Mouse (Mus musculus) activated CD4-positive, CD25-positive, alpha-beta regulatory T cell, adult 9 weeks (primary cell): ENCODE data around the gene Olfr584. TPM values are rescaled to one million over a fixed set of nuclear protein-coding genes. Genes with fewer than 3 reads are reported as not detected.

Experiments used
- polyA plus RNA-seq: library from polyadenylated mRNA; unstranded; fragments of 100-300 nt; shearing (Covaris generic); gene quantifications from one replicate; pipeline ENCODE4 v1.2.1, GENCODE M21; 2017

The Olfr584 gene
- polyA plus RNA-seq = not detected

GRCm38 (mm10) chr7:103081585-103081984 is at the start of gene Olfr584:
Olfr584 (plus strand) TSS chr7:103081885.

GRCm38 (mm10) chr7:103037724-103038123 is 44.0 kb upstream of the Olfr584 start, which contains the start of gene Olfr582:
Olfr582 (plus strand) TSS chr7:103038024.

GRCm38 (mm10) chr7:103051000-103051399 is 30.7 kb upstream of the Olfr584 start, which contains the start of gene Olfr583:
Olfr583 (plus strand) TSS chr7:103051300.

GRCm38 (mm10) chr7:103097420-103097819 is 15.7 kb downstream of the Olfr584 start, which contains the start of gene Olfr585:
Olfr585 (plus strand) TSS chr7:103097720.

GRCm38 (mm10) chr7:103125538-103125937 is 43.9 kb downstream of the Olfr584 start, which contains the start of gene Olfr586:
Olfr586 (minus strand) TSS chr7:103125638.

Other genes with a start within 250 kb of the Olfr584 start
- gene Olfr566, start 223.1 kb upstream of the Olfr584 start, polyA plus RNA-seq = not detected
- gene Olfr568, start 204.8 kb upstream of the Olfr584 start, polyA plus RNA-seq = not detected
- not detected for gene Olfr569, start 191.0 kb upstream of the Olfr584 start, polyA plus RNA-seq
- not detected for gene Olfr570, start 187.3 kb upstream of the Olfr584 start, polyA plus RNA-seq
- gene Olfr571, start 164.3 kb upstream of the Olfr584 start, polyA plus RNA-seq = not detected
- gene Olfr572, start 157.5 kb upstream of the Olfr584 start, polyA plus RNA-seq = not detected
- gene Olfr573-ps1, start 139.3 kb upstream of the Olfr584 start, polyA plus RNA-seq = not detected
- gene Olfr574, start 133.4 kb upstream of the Olfr584 start, polyA plus RNA-seq = not detected
- not detected for gene Olfr575, start 123.1 kb upstream of the Olfr584 start, polyA plus RNA-seq
- not detected for gene Olfr576, start 119.2 kb upstream of the Olfr584 start, polyA plus RNA-seq
- not detected for gene Olfr577, start 105.9 kb upstream of the Olfr584 start, polyA plus RNA-seq
- not detected for gene Olfr578, start 92.6 kb upstream of the Olfr584 start, polyA plus RNA-seq
- not detected for gene Olfr582, start 43.9 kb upstream of the Olfr584 start, polyA plus RNA-seq
- gene Olfr583, start 30.6 kb upstream of the Olfr584 start, polyA plus RNA-seq = not detected
- gene Olfr585, start 15.8 kb downstream of the Olfr584 start, polyA plus RNA-seq = not detected
- gene Olfr586, start 43.8 kb downstream of the Olfr584 start, polyA plus RNA-seq = not detected
- gene Olfr588-ps1, start 59.0 kb downstream of the Olfr584 start, polyA plus RNA-seq = not detected
- gene Olfr589, start 74.5 kb downstream of the Olfr584 start, polyA plus RNA-seq = not detected
- not detected for gene Olfr591, start 96.5 kb downstream of the Olfr584 start, polyA plus RNA-seq
- not detected for gene Olfr592, start 102.9 kb downstream of the Olfr584 start, polyA plus RNA-seq
- not detected for gene Olfr593, start 130.0 kb downstream of the Olfr584 start, polyA plus RNA-seq
- gene Olfr594, start 135.1 kb downstream of the Olfr584 start, polyA plus RNA-seq = not detected
- gene Usp17ld, start 170.6 kb downstream of the Olfr584 start, polyA plus RNA-seq = not detected
- gene Olfr596, start 223.8 kb downstream of the Olfr584 start, polyA plus RNA-seq = not detected
- not detected for gene Olfr597, start 234.4 kb downstream of the Olfr584 start, polyA plus RNA-seq
- gene Olfr598, start 241.7 kb downstream of the Olfr584 start, polyA plus RNA-seq = not detected